Mouse (Mus musculus): Measurements from ENCODE around the gene Dmbx1. TPM values are rescaled to one million over a fixed set of nuclear protein-coding genes. Genes with fewer than 3 reads are reported as not detected.

The Dmbx1 gene
- total RNA-seq, 2 experiments from 2014 or later, result not detected

- no peak for ATAC-seq (replicated peaks; ENCODE audit: poor library complexity)
These were observed 45.4 kb downstream of the Dmbx1 start for GRCm38 (mm10) chr4:115894281-115894680.

GRCm38 (mm10) chr4:115890553-115890952 lies 49.2 kb downstream of the Dmbx1 start, which contains the start of gene 6430628N08Rik:
Gene 6430628N08Rik (plus strand): TSS chr4:115890665.
- no peak for ATAC-seq (replicated peaks; ENCODE audit: poor library complexity)

GRCm38 (mm10) chr4:115890066-115890465 lies 49.7 kb downstream of the Dmbx1 start:
- ATAC-seq (replicated peaks; ENCODE audit: poor library complexity), result no peak

- peak; percentile 68 for ATAC-seq (replicated peaks; ENCODE audit: poor library complexity)
These were observed 52.9 kb downstream of the Dmbx1 start for GRCm38 (mm10) chr4:115886875-115887274.

GRCm38 (mm10) chr4:115885846-115886245 lies 53.9 kb downstream of the Dmbx1 start:
- no peak for ATAC-seq (replicated peaks; ENCODE audit: poor library complexity)

GRCm38 (mm10) chr4:115884022-115884421 lies 55.7 kb downstream of the Dmbx1 start, which contains the start of gene Kncn:
Gene Kncn (plus strand): TSS chr4:115884400.
- ATAC-seq (replicated peaks; ENCODE audit: poor library complexity), result no peak

GRCm38 (mm10) chr4:115882195-115882594 lies 57.5 kb downstream of the Dmbx1 start:
- ATAC-seq (replicated peaks; ENCODE audit: poor library complexity), result no peak

GRCm38 (mm10) chr4:115881183-115881582 lies 58.5 kb downstream of the Dmbx1 start:
- no peak for ATAC-seq (replicated peaks; ENCODE audit: poor library complexity)

- ATAC-seq (replicated peaks; ENCODE audit: poor library complexity), result no peak
These were observed 60.9 kb downstream of the Dmbx1 start for GRCm38 (mm10) chr4:115878828-115879227.

GRCm38 (mm10) chr4:115878216-115878678 lies 61.5 kb downstream of the Dmbx1 start:
- ATAC-seq (replicated peaks; ENCODE audit: poor library complexity), result no peak

GRCm38 (mm10) chr4:115873231-115873630 lies 66.5 kb downstream of the Dmbx1 start:
- ATAC-seq (replicated peaks; ENCODE audit: poor library complexity), result no peak

- ATAC-seq (replicated peaks; ENCODE audit: poor library complexity), result no peak
These were observed 70.1 kb downstream of the Dmbx1 start for GRCm38 (mm10) chr4:115869512-115870210.

Other genes starting within 250 kb of the Dmbx1 start
- gene Efcab14, start 202.2 kb downstream of the Dmbx1 start, total RNA-seq (2015), result 59.8 and 64.1 TPM in 2 replicates
- 19.9 and 32.8 TPM in 2 replicates for gene Efcab14, start 202.2 kb downstream of the Dmbx1 start, total RNA-seq (2017)
- gene Tex38, start 158.9 kb downstream of the Dmbx1 start, total RNA-seq (2015), result not detected in 2 replicates
- gene Tex38, start 158.9 kb downstream of the Dmbx1 start, total RNA-seq (2017), result not detected in 2 replicates
- gene Atpaf1, start 155.1 kb downstream of the Dmbx1 start, total RNA-seq (2015), result 32.1 and 33.7 TPM in 2 replicates
- 11.5 and 21.2 TPM in 2 replicates for gene Atpaf1, start 155.1 kb downstream of the Dmbx1 start, total RNA-seq (2017)
- 2.3 and 3.9 TPM in 2 replicates for gene Mob3c, start 111.8 kb downstream of the Dmbx1 start, total RNA-seq (2015)
- 4.4 and 7.2 TPM in 2 replicates for gene Mob3c, start 111.8 kb downstream of the Dmbx1 start, total RNA-seq (2017)
- gene Mknk1, start 100.7 kb downstream of the Dmbx1 start, total RNA-seq (2015), result 13.3 and 16.9 TPM in 2 replicates
- gene Mknk1, start 100.7 kb downstream of the Dmbx1 start, total RNA-seq (2017), result 48.3 and 55.5 TPM in 2 replicates
- 0.12 TPM in 1 of 2 replicates, not detected in the other for gene Kncn, start 55.5 kb downstream of the Dmbx1 start, total RNA-seq (2015)
- gene Kncn, start 55.5 kb downstream of the Dmbx1 start, total RNA-seq (2017), result 0.24 TPM in 1 of 2 replicates, not detected in the other
- not detected in 2 replicates for gene 6430628N08Rik, start 49.3 kb downstream of the Dmbx1 start, total RNA-seq (2015)
- not detected in 2 replicates for gene 6430628N08Rik, start 49.3 kb downstream of the Dmbx1 start, total RNA-seq (2017)
- gene Faah, start 78.0 kb upstream of the Dmbx1 start, total RNA-seq (2015), result 0.83 and 1.2 TPM in 2 replicates
- gene Faah, start 78.0 kb upstream of the Dmbx1 start, total RNA-seq (2017), result 0.58 and 1.7 TPM in 2 replicates
- 8.2 and 8.9 TPM in 2 replicates for gene Nsun4, start 114.0 kb upstream of the Dmbx1 start, total RNA-seq (2015)
- gene Nsun4, start 114.0 kb upstream of the Dmbx1 start, total RNA-seq (2017), result 8.7 and 8.9 TPM in 2 replicates
- 497 and 547 TPM in 2 replicates for gene Uqcrh, start 135.1 kb upstream of the Dmbx1 start, total RNA-seq (2015)
- gene Uqcrh, start 135.1 kb upstream of the Dmbx1 start, total RNA-seq (2017), result 395 and 400 TPM in 2 replicates
- gene Lrrc41, start 135.3 kb upstream of the Dmbx1 start, total RNA-seq (2015), result 19.9 and 22.1 TPM in 2 replicates
- 16.1 and 23.7 TPM in 2 replicates for gene Lrrc41, start 135.3 kb upstream of the Dmbx1 start, total RNA-seq (2017)
- gene Rad54l, start 183.8 kb upstream of the Dmbx1 start, total RNA-seq (2015), result 23.4 and 26.0 TPM in 2 replicates
- 27.2 and 33.9 TPM in 2 replicates for gene Rad54l, start 183.8 kb upstream of the Dmbx1 start, total RNA-seq (2017)
- gene Pomgnt1, start 183.9 kb upstream of the Dmbx1 start, total RNA-seq (2015), result 8.2 and 13.1 TPM in 2 replicates
- 12.5 and 16.9 TPM in 2 replicates for gene Pomgnt1, start 183.9 kb upstream of the Dmbx1 start, total RNA-seq (2017)
- not detected in 2 replicates for gene Lurap1, start 211.4 kb upstream of the Dmbx1 start, total RNA-seq (2015)
- 0.10 TPM in 1 of 2 replicates, not detected in the other for gene Lurap1, start 211.4 kb upstream of the Dmbx1 start, total RNA-seq (2017)
- gene Tspan1, start 227.7 kb upstream of the Dmbx1 start, total RNA-seq (2015), result not detected in 2 replicates
- 0.07 TPM in 1 of 2 replicates, not detected in the other for gene Tspan1, start 227.7 kb upstream of the Dmbx1 start, total RNA-seq (2017)
- gene 1700042G07Rik, start 233.4 kb upstream of the Dmbx1 start, total RNA-seq (2015), result not detected in 2 replicates
- gene 1700042G07Rik, start 233.4 kb upstream of the Dmbx1 start, total RNA-seq (2017), result not detected in 2 replicates
- 0.12 TPM in 1 of 2 replicates, not detected in the other for gene Gm49337, start 233.5 kb upstream of the Dmbx1 start, total RNA-seq (2015)
- not detected in 2 replicates for gene Gm49337, start 233.5 kb upstream of the Dmbx1 start, total RNA-seq (2017)

Measured in megakaryocyte progenitor cell, adult 5-6 weeks (primary cell).